Mouse (Mus musculus) liver, embryonic 15.5 days (tissue): ENCODE results near the gene Abhd10. TPM values are rescaled to one million over a fixed set of nuclear protein-coding genes. Genes with fewer than 3 reads are reported as not detected.

Source experiments
- ATAC-seq: fragments of 200-750 bp; cut with Nextera tagmentation; 2 replicates; pipeline ENCODE4 v1.8.0; 2017; ENCODE audit warnings: moderate number of reproducible peaks, mild to moderate bottlenecking, moderate library complexity; ENCODE audit not compliant: insufficient read depth
- H3K27ac ChIP-seq: fragments of 300-500 bp; sonication (generic); replicated peaks from 2 replicates; pipeline ENCODE4 v1.5.1; 2015; ENCODE audit warnings: mild to moderate bottlenecking, inconsistent platforms
- H3K27me3 ChIP-seq: fragments of 300-500 bp; sonication (generic); 2 replicates; pipeline ENCODE4 v1.6.1; 2015; ENCODE audit warnings: mild to moderate bottlenecking, inconsistent platforms
- H3K36me3 ChIP-seq: fragments of 300-500 bp; sonication (generic); replicated peaks from 2 replicates; pipeline ENCODE4 v1.6.1; 2015; ENCODE audit warnings: moderate library complexity, mild to moderate bottlenecking, inconsistent platforms
- H3K4me1 ChIP-seq: fragments of 300-500 bp; sonication (generic); replicated peaks from 2 replicates; pipeline ENCODE4 v1.6.1; 2015; ENCODE audit warnings: inconsistent platforms
- H3K4me2 ChIP-seq: fragments of 300-500 bp; sonication (generic); 2 replicates; pipeline ENCODE4 v1.6.1; 2015; ENCODE audit warnings: moderate library complexity, mild to moderate bottlenecking, inconsistent platforms
- H3K4me3 ChIP-seq: fragments of 300-500 bp; sonication (generic); replicated peaks from 2 replicates; pipeline ENCODE4 v1.5.1; 2015; ENCODE audit warnings: mild to moderate bottlenecking, inconsistent platforms
- H3K9ac ChIP-seq: fragments of 300-500 bp; sonication (generic); 2 replicates; pipeline ENCODE4 v1.6.1; 2015; ENCODE audit warnings: moderate library complexity, mild to moderate bottlenecking, inconsistent platforms
- H3K9me3 ChIP-seq: fragments of 300-500 bp; sonication (generic); replicated peaks from 2 replicates; pipeline ENCODE4 v1.6.1; 2016; ENCODE audit warnings: inconsistent platforms
- WGBS: fragments of 180-500 bp; shearing (Covaris S2); methylation state at CpG from one replicate; pipeline ENCODE4 v1.1.7; 2015; ENCODE audit warnings: mixed read lengths; ENCODE audit not compliant: insufficient replicate concordance; 5-methylcytosine and 5-hydroxymethylcytosine counted together
- polyA plus RNA-seq: library from polyadenylated mRNA; unstranded; fragments of >200 nt; fragmentation: Nextera tagmentation; extraction: Ambion mirVana; gene quantifications from 2 replicates; pipeline ENCODE4 v1.2.1, GENCODE M21; 2015

Gene Abhd10
- polyA plus RNA-seq, 1 experiment from 2014 or later = 15.9 TPM

- H3K4me3 ChIP-seq = no peak overlapping the region
- WGBS = 64% methylated on average over 7 of the region's 7 CpGs
- no peak overlapping the region for H3K27ac ChIP-seq
- H3K36me3 ChIP-seq = no peaks in the 10 kb centered on the region
- no peaks in the 10 kb centered on the region for H3K4me1 ChIP-seq
- no peaks in the 10 kb centered on the region for H3K9me3 ChIP-seq
- H3K4me2 ChIP-seq = no peak overlapping the region
- ATAC-seq = no peak
- no peaks in the 10 kb centered on the region for H3K27me3 ChIP-seq
- H3K9ac ChIP-seq = no peak overlapping the region
These were observed 31.5 kb downstream of the Abhd10 start for GRCm38 (mm10) chr16:45711263-45711662.

GRCm38 (mm10) chr16:45699301-45699700, 43.5 kb downstream of the Abhd10 start:
- H3K4me1 ChIP-seq = no peaks in the 10 kb centered on the region
- H3K36me3 ChIP-seq = no peaks in the 10 kb centered on the region
- no peak overlapping the region for H3K4me2 ChIP-seq
- H3K9ac ChIP-seq = no peak overlapping the region
- ATAC-seq = no peak
- H3K27ac ChIP-seq = no peak overlapping the region
- no peaks in the 10 kb centered on the region for H3K9me3 ChIP-seq
- WGBS = 57% methylated on average over 5 of the region's 5 CpGs
- no peaks in the 10 kb centered on the region for H3K27me3 ChIP-seq
- no peak overlapping the region for H3K4me3 ChIP-seq

GRCm38 (mm10) chr16:45697996-45698395, 44.8 kb downstream of the Abhd10 start:
- ATAC-seq = no peak

GRCm38 (mm10) chr16:45695445-45696160, 47.2 kb downstream of the Abhd10 start:
- no peak overlapping the region for H3K27ac ChIP-seq
- H3K4me1 ChIP-seq = no peaks in the 10 kb centered on the region
- H3K27me3 ChIP-seq = no peaks in the 10 kb centered on the region
- no peak overlapping the region for H3K4me2 ChIP-seq
- no peak for ATAC-seq
- no peaks in the 10 kb centered on the region for H3K9me3 ChIP-seq
- WGBS = 69% methylated on average over 9 of the region's 9 CpGs
- no peak overlapping the region for H3K4me3 ChIP-seq
- H3K9ac ChIP-seq = no peak overlapping the region
- no peaks in the 10 kb centered on the region for H3K36me3 ChIP-seq

More at GRCm38 (mm10) chr16:45697996-45698395, 44.8 kb downstream of the Abhd10 start:
- Histone ChIP-seq H3K9me3 (no peaks in the 10 kb centered on the region), H3K4me1 (no peaks in the 10 kb centered on the region), H3K9ac (no peak overlapping the region), H3K27ac (no peak overlapping the region), H3K36me3 (no peaks in the 10 kb centered on the region), H3K27me3 (no peaks in the 10 kb centered on the region), H3K4me3 (no peak overlapping the region), H3K4me2 (no peak overlapping the region)
- 62% methylated on average over 6 of the region's 6 CpGs for whole genome bisulfite sequencing

- no peak for ATAC-seq
- no peak within 1 kb of the TSS for H3K4me2 ChIP-seq
- H3K4me3 ChIP-seq = no peak within 1 kb of the TSS
- H3K27ac ChIP-seq = no peak within 1 kb of the TSS
- no peak within 1 kb of the TSS for H3K9ac ChIP-seq
- H3K9me3 ChIP-seq = no peaks in the 10 kb centered on the region
- no peaks in the 10 kb centered on the region for H3K4me1 ChIP-seq
- H3K36me3 ChIP-seq = no peaks in the 10 kb centered on the region
- no peaks in the 10 kb centered on the region for H3K27me3 ChIP-seq
- 41% methylated on average over 10 of the region's 10 CpGs for WGBS
These were observed 49.2 kb downstream of the Abhd10 start, which contains the start of gene Tmprss7 for GRCm38 (mm10) chr16:45693558-45693957. Gene Tmprss7, minus strand, starts transcription at chr16:45693658.

GRCm38 (mm10) chr16:45692851-45693250, 49.9 kb downstream of the Abhd10 start:
- H3K27ac ChIP-seq = no peak overlapping the region
- 55% methylated on average over 3 of the region's 3 CpGs for WGBS
- no peaks in the 10 kb centered on the region for H3K4me1 ChIP-seq
- H3K4me3 ChIP-seq = no peak overlapping the region
- H3K27me3 ChIP-seq = no peaks in the 10 kb centered on the region
- no peak overlapping the region for H3K4me2 ChIP-seq
- no peaks in the 10 kb centered on the region for H3K9me3 ChIP-seq
- no peak overlapping the region for H3K9ac ChIP-seq
- no peak for ATAC-seq
- H3K36me3 ChIP-seq = no peaks in the 10 kb centered on the region

- Histone ChIP-seq H3K9ac (no peak overlapping the region), H3K27me3 (no peaks in the 10 kb centered on the region), H3K36me3 (no peaks in the 10 kb centered on the region), H3K9me3 (no peaks in the 10 kb centered on the region), H3K4me1 (no peaks in the 10 kb centered on the region), H3K4me3 (no peak overlapping the region), H3K4me2 (no peak overlapping the region), H3K27ac (no peak overlapping the region)
- no peak for ATAC-seq
- WGBS = 46% methylated on average over 4 of the region's 4 CpGs
These were observed 52.6 kb downstream of the Abhd10 start for GRCm38 (mm10) chr16:45690178-45690577.

GRCm38 (mm10) chr16:45686833-45687232, 55.9 kb downstream of the Abhd10 start:
- Histone ChIP-seq H3K36me3 (no peaks in the 10 kb centered on the region), H3K4me2 (no peak overlapping the region), H3K9me3 (no peaks in the 10 kb centered on the region), H3K27ac (no peak overlapping the region), H3K4me1 (no peaks in the 10 kb centered on the region), H3K4me3 (no peak overlapping the region), H3K9ac (no peak overlapping the region), H3K27me3 (no peaks in the 10 kb centered on the region)
- no peak for ATAC-seq
- 58% methylated on average over 3 of the region's 3 CpGs for WGBS

- H3K4me3 ChIP-seq = no peak overlapping the region
- H3K4me1 ChIP-seq = no peaks in the 10 kb centered on the region
- no peaks in the 10 kb centered on the region for H3K36me3 ChIP-seq
- no peaks in the 10 kb centered on the region for H3K27me3 ChIP-seq
- H3K9me3 ChIP-seq = no peaks in the 10 kb centered on the region
- H3K9ac ChIP-seq = no peak overlapping the region
- 58% methylated on average over 3 of the region's 3 CpGs for WGBS
- no peak for ATAC-seq
- no peak overlapping the region for H3K4me2 ChIP-seq
- no peak overlapping the region for H3K27ac ChIP-seq
These were observed 57.5 kb downstream of the Abhd10 start for GRCm38 (mm10) chr16:45685295-45685694.

GRCm38 (mm10) chr16:45684815-45685214, 57.9 kb downstream of the Abhd10 start:
- WGBS = 11% methylated on average over 8 of the region's 8 CpGs
- H3K4me1 ChIP-seq = no peaks in the 10 kb centered on the region

More at GRCm38 (mm10) chr16:45684815-45685214, 57.9 kb downstream of the Abhd10 start:
- Histone ChIP-seq H3K27ac (no peak overlapping the region), H3K27me3 (no peaks in the 10 kb centered on the region), H3K9me3 (no peaks in the 10 kb centered on the region), H3K4me2 (no peak overlapping the region), H3K4me3 (no peak overlapping the region), H3K9ac (no peak overlapping the region), H3K36me3 (no peaks in the 10 kb centered on the region)
- no peak for ATAC-seq
